Mouse (Mus musculus) kidney, adult 11 months (tissue): ENCODE results near the gene Syt13.

Experiments used
- DNase-seq: peaks from one replicate; pipeline ENCODE4 v3.0.0; 2022

Gene Syt13

GRCm38 (mm10) chr2:92967032-92967838 is 52.3 kb downstream of the Syt13 start:
- DNase-seq = peak; percentile 58

- no peak for DNase-seq
Measured at GRCm38 (mm10) chr2:92967839-92968166, 52.9 kb downstream of the Syt13 start.

GRCm38 (mm10) chr2:92971069-92971468 is 56.2 kb downstream of the Syt13 start:
- no peak for DNase-seq

- DNase-seq = no peak
Measured at GRCm38 (mm10) chr2:92971536-92971935, 56.6 kb downstream of the Syt13 start.

- no peak for DNase-seq
Measured at GRCm38 (mm10) chr2:92972071-92972470, 57.2 kb downstream of the Syt13 start.

GRCm38 (mm10) chr2:92973646-92974045 is 58.7 kb downstream of the Syt13 start:
- no peak for DNase-seq

GRCm38 (mm10) chr2:92975031-92975790 is 60.3 kb downstream of the Syt13 start:
- DNase-seq = no peak

- no peak for DNase-seq
Measured at GRCm38 (mm10) chr2:92980165-92980564, 65.3 kb downstream of the Syt13 start.

GRCm38 (mm10) chr2:92982591-92983272 is 67.8 kb downstream of the Syt13 start:
- DNase-seq = no peak

GRCm38 (mm10) chr2:92983273-92983620 is 68.3 kb downstream of the Syt13 start:
- DNase-seq = no peak

- DNase-seq = no peak
Measured at GRCm38 (mm10) chr2:92984321-92985108, 69.6 kb downstream of the Syt13 start.

- DNase-seq = no peak
Measured at GRCm38 (mm10) chr2:92985171-92985570, 70.3 kb downstream of the Syt13 start.

- DNase-seq = no peak
Measured at GRCm38 (mm10) chr2:92985600-92985999, 70.7 kb downstream of the Syt13 start.

GRCm38 (mm10) chr2:92987108-92987618 is 72.3 kb downstream of the Syt13 start:
- DNase-seq = no peak

- DNase-seq = peak; percentile 60
Measured at GRCm38 (mm10) chr2:92987901-92988631, 73.2 kb downstream of the Syt13 start.

- no peak for DNase-seq
Measured at GRCm38 (mm10) chr2:92989593-92989992, 74.7 kb downstream of the Syt13 start.

- DNase-seq = no peak
Measured at GRCm38 (mm10) chr2:92991976-92992375, 77.1 kb downstream of the Syt13 start.

GRCm38 (mm10) chr2:93005028-93005427 is 90.1 kb downstream of the Syt13 start:
- DNase-seq = no peak
